Mouse (Mus musculus) neural tube, embryonic 12.5 days (tissue): ENCODE results near the gene Adnp. TPM values are rescaled to one million over a fixed set of nuclear protein-coding genes. Genes with fewer than 3 reads are reported as not detected.

Source experiments
- ATAC-seq: fragments of 200-750 bp; cut with Nextera tagmentation; 2 replicates; pipeline ENCODE4 v1.8.0; 2017; ENCODE audit warnings: low read depth, mild to moderate bottlenecking, moderate TSS enrichment, moderate library complexity; ENCODE audit not compliant: low FRiP score
- H3K27ac ChIP-seq: fragments of 300-500 bp; sonication (generic); 2 replicates; pipeline ENCODE4 v1.5.1; 2016
- H3K27me3 ChIP-seq: fragments of 300-500 bp; sonication (generic); replicated peaks from 2 replicates; pipeline ENCODE4 v1.6.1; 2016; ENCODE audit warnings: mild to moderate bottlenecking
- H3K36me3 ChIP-seq: fragments of 300-500 bp; sonication (generic); 2 replicates; pipeline ENCODE4 v1.6.1; 2016; ENCODE audit warnings: mild to moderate bottlenecking
- H3K4me1 ChIP-seq: fragments of 300-500 bp; sonication (generic); 2 replicates; pipeline ENCODE4 v1.6.1; 2016
- H3K4me2 ChIP-seq: fragments of 300-500 bp; sonication (generic); replicated peaks from 2 replicates; pipeline ENCODE4 v1.6.1; 2016; ENCODE audit warnings: mild to moderate bottlenecking
- H3K4me3 ChIP-seq: fragments of 300-500 bp; sonication (generic); 2 replicates; pipeline ENCODE4 v1.5.1; 2016
- H3K9ac ChIP-seq: fragments of 300-500 bp; sonication (generic); 2 replicates; pipeline ENCODE4 v1.6.1; 2016; ENCODE audit warnings: mild to moderate bottlenecking
- H3K9me3 ChIP-seq: fragments of 300-500 bp; sonication (generic); 2 replicates; pipeline ENCODE4 v1.6.1; 2016; ENCODE audit warnings: mild to moderate bottlenecking
- WGBS: fragments of 180-500 bp; shearing (Covaris S2); methylation state at CpG from one replicate; pipeline ENCODE4 v1.1.7; 2016; 5-methylcytosine and 5-hydroxymethylcytosine counted together
- polyA plus RNA-seq: library from polyadenylated mRNA; unstranded; fragments of >200 nt; fragmentation: Nextera tagmentation; extraction: Ambion mirVana; gene quantifications from 2 replicates; pipeline ENCODE4 v1.2.1, GENCODE M21; 2016

Adnp gene
- 24.4 and 32.1 TPM in 2 replicates for polyA plus RNA-seq

DNA sequence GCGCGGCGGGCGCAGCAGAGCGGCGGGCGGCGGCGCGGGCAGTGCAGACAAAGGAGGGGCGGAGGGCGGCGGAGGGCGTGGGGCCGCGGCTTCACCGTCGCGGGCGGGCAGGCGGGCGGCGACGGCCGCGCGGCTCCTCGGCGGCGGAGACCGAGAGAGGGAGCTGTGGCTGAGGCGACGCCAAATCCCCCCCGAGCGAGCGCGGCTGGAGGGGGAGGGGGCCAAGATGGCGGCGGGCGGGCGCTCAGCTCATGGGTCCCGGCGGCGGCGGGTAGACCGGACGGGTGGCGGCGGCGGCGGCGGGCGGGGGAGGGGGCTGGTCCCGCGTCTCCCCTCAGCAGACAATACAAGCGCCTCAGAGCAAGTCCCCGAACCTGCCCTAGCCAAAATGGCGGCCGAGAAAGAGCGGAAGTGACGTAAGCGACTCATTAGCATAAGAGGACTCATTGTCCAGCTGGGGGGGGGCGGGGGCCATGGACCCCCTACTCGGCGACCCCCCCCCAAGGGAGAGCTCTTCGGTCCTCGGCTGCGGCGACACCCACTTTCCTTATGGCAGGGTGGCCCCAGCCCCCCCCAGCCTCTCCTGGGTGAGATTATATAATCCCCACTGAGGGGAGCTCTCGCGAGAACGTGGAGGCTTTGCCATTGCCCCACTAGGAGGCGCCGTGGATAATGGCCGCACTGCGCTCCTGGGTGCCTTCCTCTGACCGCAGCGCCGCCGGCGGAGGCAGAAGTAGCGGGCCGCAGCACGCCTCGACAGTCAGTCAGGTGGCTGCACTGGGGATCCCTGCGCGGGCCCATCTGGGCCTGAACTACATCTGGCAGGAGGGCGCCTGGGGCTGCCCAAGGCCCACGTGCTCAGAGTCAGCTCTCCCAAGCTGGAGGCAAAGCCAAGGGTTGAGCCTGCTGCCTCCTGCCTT is at the start of gene Adnp:
Gene Adnp, minus strand, starts transcription at position 388 of the 920 bp plus-strand sequence.
- peaks cover 44% of the 10 kb centered on the region for H3K36me3 ChIP-seq

DNA sequence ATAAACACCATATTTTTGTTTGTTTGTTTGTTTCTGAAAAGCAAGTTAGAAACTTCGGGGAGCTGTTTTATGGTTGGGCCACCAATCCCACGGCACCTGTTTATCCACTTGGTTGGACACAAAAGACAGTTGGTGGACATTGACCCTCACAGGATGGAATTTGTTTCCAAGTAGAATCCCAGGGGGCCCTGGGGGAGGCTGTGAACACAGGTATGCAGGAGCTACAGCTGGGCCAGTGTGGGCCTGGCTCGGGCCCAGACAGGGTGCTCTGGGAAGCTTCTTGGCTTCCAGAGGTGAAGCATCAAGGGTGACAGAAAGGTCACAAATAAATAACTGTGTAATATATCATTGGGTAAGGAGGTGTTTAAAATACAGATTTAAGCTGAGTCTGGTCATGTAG is 49.6 kb upstream of the Adnp start:
- H3K9me3 ChIP-seq = no peaks in the 10 kb centered on the region
- no peak overlapping the region for H3K9ac ChIP-seq
- no peak overlapping the region for H3K27ac ChIP-seq
- no peaks in the 10 kb centered on the region for H3K27me3 ChIP-seq
- no peak overlapping the region for H3K4me2 ChIP-seq
- H3K4me3 ChIP-seq = no peak overlapping the region
- H3K4me1 ChIP-seq = no peaks in the 10 kb centered on the region
- no peaks in the 10 kb centered on the region for H3K36me3 ChIP-seq
- no peak for ATAC-seq
- WGBS = 84% methylated on average over 3 of the region's 3 CpGs

More for the DNA sequence above, at the start of gene Adnp:
- Histone ChIP-seq H3K4me2 (peak within 1 kb of the TSS; percentile 85), H3K9me3 (no peaks in the 10 kb centered on the region), H3K4me3 (peak within 1 kb of the TSS; percentile 99), H3K27ac (peak within 1 kb of the TSS; percentile 98), H3K4me1 (peaks cover 19% of the 10 kb centered on the region), H3K27me3 (no peaks in the 10 kb centered on the region), H3K9ac (peak within 1 kb of the TSS; percentile 100)
- under 1% methylated on average over 85 of the region's 89 CpGs for WGBS
- peak; percentile 90 for ATAC-seq

DNA sequence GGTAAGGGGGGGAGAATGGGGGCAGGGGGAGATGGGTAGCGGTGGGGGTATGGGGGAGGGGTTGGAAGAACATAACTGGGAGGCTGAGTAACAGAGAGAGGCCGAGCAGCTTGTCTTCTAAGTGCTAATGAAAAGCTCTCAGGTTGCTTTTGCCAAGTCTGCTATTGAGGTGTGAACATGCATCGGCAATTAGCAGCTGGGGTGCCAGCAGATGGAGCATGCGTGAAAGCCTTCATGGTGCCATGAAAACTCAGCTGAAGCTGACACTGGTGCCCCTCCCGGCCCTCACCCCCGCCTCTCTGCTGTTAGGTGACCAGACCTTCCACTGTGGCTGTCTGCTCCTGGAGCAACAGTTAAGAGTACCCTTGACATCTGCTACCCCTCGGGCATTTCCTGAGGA is 46.9 kb upstream of the Adnp start:
- ATAC-seq = no peak
- Histone ChIP-seq H3K4me3 (no peak overlapping the region), H3K9me3 (no peaks in the 10 kb centered on the region), H3K4me1 (no peaks in the 10 kb centered on the region), H3K4me2 (no peak overlapping the region), H3K27ac (no peak overlapping the region), H3K27me3 (0 out of 2 replicates have a peak, but pooled peaks cover 5% of the 10 kb centered on the region), H3K9ac (no peak overlapping the region), H3K36me3 (no peaks in the 10 kb centered on the region)
- 68% methylated on average over 7 of the region's 7 CpGs for WGBS

DNA sequence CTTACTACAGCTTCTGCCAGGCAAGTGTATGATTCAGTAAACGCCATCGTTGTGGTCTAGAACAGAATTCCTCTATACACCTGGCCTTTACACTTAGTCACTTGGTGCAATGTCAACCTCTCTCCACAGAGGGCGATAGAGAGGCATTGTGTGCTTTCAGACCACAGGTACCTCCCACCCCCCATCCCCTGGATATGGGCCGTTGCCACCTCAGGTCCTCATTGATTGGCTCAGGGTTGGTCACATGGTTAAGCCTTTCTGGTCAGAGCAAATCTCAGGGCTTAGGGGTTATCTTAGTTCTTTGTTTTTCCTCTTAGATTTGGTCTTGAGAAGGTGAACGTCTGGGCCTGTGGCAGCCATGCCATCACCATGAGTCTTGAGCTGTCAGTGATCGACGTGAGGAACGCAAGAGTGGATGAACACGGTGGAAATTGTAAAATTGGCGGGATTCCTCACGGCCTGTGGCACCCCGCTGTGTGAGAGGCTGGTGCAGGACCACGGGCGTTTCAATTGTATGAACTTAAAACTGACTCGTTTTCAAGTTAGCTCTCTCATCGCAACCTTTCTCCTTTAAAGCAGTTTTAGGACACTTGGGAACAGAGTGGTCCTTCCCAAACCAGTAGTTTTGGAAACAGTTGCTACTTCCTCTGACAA is 45.9 kb upstream of the Adnp start:
- Histone ChIP-seq H3K27me3 (0 out of 2 replicates have a peak, but pooled peaks cover 5% of the 10 kb centered on the region), H3K9ac (no peak overlapping the region), H3K4me1 (no peaks in the 10 kb centered on the region), H3K27ac (no peak overlapping the region), H3K4me3 (no peak overlapping the region), H3K36me3 (no peaks in the 10 kb centered on the region), H3K9me3 (no peaks in the 10 kb centered on the region), H3K4me2 (peak overlapping the region; percentile 38)
- peak; percentile 65; the same call in 1 of the 2 replicates for ATAC-seq
- 14% methylated on average over 16 of the region's 16 CpGs for WGBS

DNA sequence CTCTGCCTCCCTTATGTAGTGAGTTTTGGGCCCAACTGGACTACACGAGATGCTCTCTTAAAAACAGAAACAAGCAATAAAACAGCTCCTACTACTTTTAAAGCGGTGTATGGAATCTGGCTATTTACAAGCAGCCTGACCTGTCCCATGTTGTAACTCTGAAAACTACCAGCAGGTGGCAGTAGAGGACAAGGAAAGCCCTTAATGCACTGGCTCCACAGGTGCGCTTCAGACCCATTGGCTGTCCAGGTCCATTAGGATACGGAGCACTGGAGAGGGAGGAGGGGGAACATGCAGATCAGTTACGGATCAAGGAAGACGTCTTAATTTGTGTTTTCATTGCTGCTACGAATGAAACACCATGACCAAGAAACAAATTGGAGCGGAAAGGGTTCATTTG is 43.4 kb upstream of the Adnp start:
- WGBS = 15% methylated on average over 8 of the region's 8 CpGs
- no peak overlapping the region for H3K4me3 ChIP-seq

DNA sequence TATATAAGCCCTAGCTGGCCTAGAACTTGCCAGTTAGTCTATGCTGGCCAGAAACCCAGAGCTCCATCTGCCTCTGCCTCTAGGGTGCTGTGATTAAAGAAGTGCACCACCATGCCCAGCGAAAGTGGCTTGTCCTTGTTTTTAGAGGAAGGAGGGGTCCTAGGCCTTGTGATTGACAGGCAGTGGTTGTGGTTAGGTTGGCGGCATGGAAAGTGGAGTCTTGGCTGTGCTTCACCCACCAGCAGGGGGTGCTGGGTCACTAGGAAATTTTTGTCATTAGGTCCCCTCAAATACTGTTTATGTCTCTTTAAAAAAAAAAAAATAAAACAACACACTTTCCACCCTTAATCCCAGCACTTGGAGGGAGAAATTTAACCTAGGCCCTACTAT is 41.9 kb upstream of the Adnp start:
- H3K9ac ChIP-seq = no peak overlapping the region
- H3K9me3 ChIP-seq = no peaks in the 10 kb centered on the region
- ATAC-seq = no peak
- no peaks in the 10 kb centered on the region for H3K36me3 ChIP-seq
- 31% methylated on average over 2 of the region's 2 CpGs for whole genome bisulfite sequencing
- H3K27me3 ChIP-seq = 0 out of 2 replicates have a peak, but pooled peaks cover 5% of the 10 kb centered on the region
- H3K4me2 ChIP-seq = no peak overlapping the region
- H3K27ac ChIP-seq = no peak overlapping the region
- H3K4me3 ChIP-seq = no peak overlapping the region
- H3K4me1 ChIP-seq = no peaks in the 10 kb centered on the region

More for the DNA sequence above, 43.4 kb upstream of the Adnp start:
- Histone ChIP-seq H3K27me3 (0 out of 2 replicates have a peak, but pooled peaks cover 5% of the 10 kb centered on the region), H3K27ac (no peak overlapping the region), H3K9me3 (no peaks in the 10 kb centered on the region), H3K9ac (no peak overlapping the region), H3K4me1 (no peaks in the 10 kb centered on the region), H3K4me2 (no peak overlapping the region), H3K36me3 (no peaks in the 10 kb centered on the region)
- ATAC-seq = no peak

DNA sequence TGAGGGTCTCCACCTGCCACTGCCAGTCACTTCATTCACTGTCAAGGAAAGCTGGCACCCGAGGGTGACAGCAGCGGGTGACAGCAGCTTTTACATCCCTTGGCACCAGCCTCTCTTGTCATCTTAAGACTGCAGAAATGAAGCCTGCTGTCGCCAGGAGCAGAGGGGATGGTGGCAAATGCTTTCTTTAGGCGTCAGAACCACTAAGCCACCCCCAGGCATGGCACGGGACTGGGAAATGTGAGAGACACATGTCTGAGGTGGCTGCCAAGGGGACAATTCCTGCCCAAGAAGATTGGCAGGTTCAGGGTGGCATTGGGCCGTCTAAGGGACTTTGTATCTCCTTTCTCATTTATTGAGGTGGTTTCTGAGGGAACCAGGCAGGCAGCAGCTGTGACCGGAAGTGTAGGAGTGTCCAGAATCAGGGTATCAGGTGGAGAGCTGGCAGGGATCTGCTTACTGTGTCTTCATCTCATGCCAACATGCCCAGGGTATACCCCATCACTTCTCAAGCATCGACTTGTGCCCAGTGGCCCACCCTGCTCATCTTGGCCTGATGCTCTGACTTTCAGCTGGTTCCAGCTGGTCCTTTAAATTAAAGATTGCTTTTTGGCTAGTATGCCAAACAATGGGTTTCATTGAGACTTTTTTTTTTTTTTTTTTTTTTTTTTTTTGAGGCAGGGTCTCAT is 41.4 kb upstream of the Adnp start:
- Histone ChIP-seq H3K9ac (no peak overlapping the region), H3K27ac (no peak overlapping the region), H3K9me3 (no peaks in the 10 kb centered on the region), H3K4me2 (no peak overlapping the region), H3K27me3 (0 out of 2 replicates have a peak, but pooled peaks cover 5% of the 10 kb centered on the region), H3K4me3 (no peak overlapping the region), H3K36me3 (no peaks in the 10 kb centered on the region), H3K4me1 (no peaks in the 10 kb centered on the region)
- WGBS = 80% methylated on average over 8 of the region's 8 CpGs
- no peak for ATAC-seq

DNA sequence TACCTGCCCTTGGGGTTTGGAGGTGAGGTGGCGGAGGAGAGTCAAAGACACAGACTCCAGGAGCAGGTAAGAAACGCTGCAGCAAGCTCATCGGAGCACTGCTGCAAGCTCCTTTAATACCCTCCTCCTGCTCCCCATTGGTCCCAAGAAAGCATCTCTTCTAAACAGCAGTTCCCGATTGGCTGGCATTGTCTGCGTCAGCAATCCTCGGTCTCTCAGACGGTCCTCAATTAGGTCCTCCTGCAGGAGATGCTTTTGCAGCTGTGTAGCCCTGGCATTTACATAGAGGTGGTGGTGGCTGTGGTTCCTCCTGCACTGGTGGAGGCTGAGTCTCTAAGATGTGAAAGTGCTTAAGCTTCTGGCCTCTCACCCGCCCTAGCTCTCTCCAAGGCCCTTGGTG is 38.7 kb upstream of the Adnp start:
- H3K4me2 ChIP-seq = no peak overlapping the region
- no peaks in the 10 kb centered on the region for H3K4me1 ChIP-seq
- no peak overlapping the region for H3K27ac ChIP-seq
- no peak overlapping the region for H3K9ac ChIP-seq
- H3K9me3 ChIP-seq = no peaks in the 10 kb centered on the region
- H3K27me3 ChIP-seq = no peaks in the 10 kb centered on the region
- WGBS = 31% methylated on average over 8 of the region's 8 CpGs
- no peaks in the 10 kb centered on the region for H3K36me3 ChIP-seq
- no peak overlapping the region for H3K4me3 ChIP-seq
- ATAC-seq = no peak

DNA sequence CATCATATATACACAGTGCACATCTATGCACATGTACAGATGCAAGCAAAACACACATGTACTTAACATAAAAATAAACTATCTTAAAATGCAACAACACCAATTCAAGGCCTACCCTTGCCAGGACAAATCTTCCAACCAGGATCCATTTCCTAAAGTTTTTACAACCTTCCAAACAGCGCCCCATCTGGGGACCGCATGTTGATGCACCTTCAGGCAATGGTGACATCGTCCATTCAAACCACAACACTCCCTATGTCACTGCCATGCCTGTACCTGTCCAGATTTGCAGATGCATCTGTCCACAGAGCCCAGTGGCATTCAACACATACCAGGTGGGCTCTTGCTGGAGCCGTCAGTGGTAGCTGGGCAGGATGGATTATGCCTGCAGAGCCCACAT is 36.4 kb upstream of the Adnp start:
- no peaks in the 10 kb centered on the region for H3K4me1 ChIP-seq
- WGBS = 74% methylated on average over 4 of the region's 4 CpGs

DNA sequence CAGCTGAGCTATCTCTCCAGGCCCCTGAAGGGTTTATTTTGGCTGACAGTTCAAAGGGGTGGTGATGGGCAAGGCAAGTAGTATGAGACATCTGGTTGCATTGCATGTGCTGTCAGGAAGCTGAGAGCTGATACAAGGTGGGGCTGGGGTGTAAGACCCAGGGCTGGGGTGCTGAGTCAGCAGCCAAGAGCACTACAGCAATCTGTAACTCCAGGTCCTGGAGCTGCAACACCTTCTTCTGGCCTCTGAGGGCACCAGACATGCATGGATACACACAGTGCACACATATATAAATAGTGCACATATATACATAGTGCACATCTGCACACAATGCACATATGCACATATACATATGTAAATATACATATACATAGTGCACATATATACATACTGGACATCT is 35.9 kb upstream of the Adnp start:
- H3K36me3 ChIP-seq = no peaks in the 10 kb centered on the region
- H3K4me1 ChIP-seq = no peaks in the 10 kb centered on the region
- ATAC-seq = no peak
- H3K4me3 ChIP-seq = no peak overlapping the region
- no peak overlapping the region for H3K27ac ChIP-seq
- no peak overlapping the region for H3K4me2 ChIP-seq
- no peak overlapping the region for H3K9ac ChIP-seq
- no peaks in the 10 kb centered on the region for H3K27me3 ChIP-seq
- H3K9me3 ChIP-seq = no peaks in the 10 kb centered on the region

More for the DNA sequence above, 36.4 kb upstream of the Adnp start:
- no peaks in the 10 kb centered on the region for H3K9me3 ChIP-seq
- no peak overlapping the region for H3K27ac ChIP-seq
- H3K4me2 ChIP-seq = no peak overlapping the region
- H3K27me3 ChIP-seq = no peaks in the 10 kb centered on the region
- no peaks in the 10 kb centered on the region for H3K36me3 ChIP-seq
- no peak for ATAC-seq
- no peak overlapping the region for H3K9ac ChIP-seq
- no peak overlapping the region for H3K4me3 ChIP-seq

DNA sequence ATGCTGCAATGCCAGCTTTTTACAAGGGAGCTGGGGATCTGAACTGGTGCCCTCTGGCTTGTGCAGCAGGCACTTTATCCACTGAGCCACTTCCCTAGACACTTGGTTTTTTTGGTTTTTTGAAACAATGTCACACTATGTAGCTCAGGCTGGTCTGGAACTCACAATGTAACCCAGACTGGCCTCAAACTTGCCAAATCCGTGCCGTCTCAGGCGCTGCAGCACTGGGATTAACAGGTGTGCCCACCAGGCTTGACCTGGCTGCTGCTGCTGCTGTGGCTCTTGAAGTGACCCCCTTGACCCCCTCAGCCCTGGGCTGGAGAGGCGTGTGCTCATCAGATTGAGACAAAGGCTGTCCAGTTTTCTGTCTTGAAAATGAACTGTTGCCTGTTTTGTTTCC is 31.4 kb upstream of the Adnp start:
- peaks cover 10% of the 10 kb centered on the region for H3K36me3 ChIP-seq
- H3K9ac ChIP-seq = no peak overlapping the region
- 92% methylated on average over 4 of the region's 4 CpGs for WGBS
- no peak overlapping the region for H3K4me3 ChIP-seq
- H3K27ac ChIP-seq = no peak overlapping the region
- H3K4me1 ChIP-seq = no peaks in the 10 kb centered on the region
- no peak for ATAC-seq
- no peaks in the 10 kb centered on the region for H3K9me3 ChIP-seq
- no peak overlapping the region for H3K4me2 ChIP-seq
- no peaks in the 10 kb centered on the region for H3K27me3 ChIP-seq

DNA sequence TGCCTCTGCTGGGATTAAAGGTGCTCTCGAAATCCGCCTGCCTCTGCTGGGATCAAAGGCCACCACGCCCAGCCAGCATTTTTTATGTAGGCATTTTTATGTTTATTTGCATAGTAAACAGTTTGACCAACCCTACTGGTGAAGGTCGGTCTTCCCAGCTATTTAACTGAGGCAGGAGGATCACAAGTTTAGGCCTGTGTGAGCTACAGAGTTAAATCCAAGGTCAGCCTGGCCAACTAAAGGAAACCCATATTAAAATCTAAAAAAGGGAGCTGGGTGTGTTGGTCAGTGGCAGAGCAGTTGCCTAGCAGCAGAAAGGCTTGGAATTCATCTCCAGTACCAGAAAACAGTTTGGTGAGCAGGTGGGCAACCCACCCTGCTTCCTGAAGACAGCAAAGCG is 26.4 kb upstream of the Adnp start:
- H3K27me3 ChIP-seq = no peaks in the 10 kb centered on the region
- no peak overlapping the region for H3K27ac ChIP-seq
- H3K4me2 ChIP-seq = no peak overlapping the region
- no peak overlapping the region for H3K4me3 ChIP-seq
- peaks cover 24% of the 10 kb centered on the region for H3K4me1 ChIP-seq
- WGBS = 90% methylated on average over 5 of the region's 5 CpGs
- no peak for ATAC-seq
- no peak overlapping the region for H3K9ac ChIP-seq
- peaks cover 10% of the 10 kb centered on the region for H3K36me3 ChIP-seq
- no peaks in the 10 kb centered on the region for H3K9me3 ChIP-seq
